Mouse (Mus musculus): ENCODE results near the gene Adam10.

Adam10 gene

DNA sequence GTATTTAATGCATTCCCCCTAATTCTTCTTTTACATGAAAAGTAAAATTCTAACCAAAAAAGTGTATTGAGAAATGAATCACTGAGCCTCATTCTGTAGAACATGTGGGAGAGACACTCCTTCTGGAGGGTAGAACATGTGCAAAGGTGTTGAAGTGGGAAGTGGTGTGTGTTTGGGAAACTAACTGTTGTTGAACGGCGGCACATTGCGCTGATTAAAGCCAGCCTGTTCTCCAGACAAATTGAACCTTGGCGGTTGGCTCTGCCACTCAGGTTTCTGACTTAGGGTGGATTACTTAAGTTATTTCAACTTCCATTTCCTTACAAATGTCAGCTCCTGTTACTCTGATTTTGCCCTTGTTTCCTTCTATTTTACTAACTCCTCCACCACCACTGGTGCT lies 5.1 kb upstream of the Adam10 start:
- no peak for DNase-seq (ENCODE audit: low spot score in 2 of 2)

DNA sequence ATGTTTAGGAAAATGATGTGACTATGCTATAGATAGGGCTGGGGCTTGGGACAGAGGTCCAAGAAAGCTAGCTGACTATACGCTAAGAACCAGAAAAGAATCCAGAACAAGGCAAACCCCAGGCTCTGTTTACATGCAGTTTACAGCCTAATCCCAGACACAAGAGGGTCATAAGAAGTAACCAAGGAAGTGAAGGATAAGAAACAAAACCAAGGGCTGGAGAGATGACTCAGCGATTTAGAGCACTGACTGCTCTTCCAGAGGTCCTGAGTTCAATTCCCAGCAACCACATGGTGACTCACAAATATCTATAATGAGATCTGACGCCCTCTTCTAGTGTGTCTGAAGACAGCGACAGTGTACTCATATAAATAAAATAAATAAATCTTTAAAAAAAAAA lies 3.7 kb upstream of the Adam10 start:
- DNase-seq (ENCODE audit: low spot score in 2 of 2), result no peak

DNA sequence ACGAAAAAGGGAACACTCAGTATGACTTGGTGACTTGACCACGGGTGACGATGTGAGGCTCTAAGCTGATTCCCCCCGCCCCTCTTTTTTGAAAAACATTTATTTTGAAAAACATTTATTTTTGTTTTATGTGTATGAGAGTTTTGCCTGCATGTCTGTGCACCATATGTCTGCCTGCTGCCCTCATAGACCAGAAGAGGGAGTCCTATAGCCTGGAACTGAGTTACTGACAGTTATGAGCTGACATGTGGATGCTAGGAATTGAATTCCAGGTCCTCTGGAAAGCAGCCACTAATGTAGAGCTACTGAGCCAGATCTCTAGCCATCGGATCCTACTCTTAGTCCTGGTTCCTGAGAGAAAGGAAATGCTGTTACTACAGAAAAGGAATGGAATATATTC lies 2.8 kb upstream of the Adam10 start:
- DNase-seq (ENCODE audit: low spot score in 2 of 2), result no peak

DNA sequence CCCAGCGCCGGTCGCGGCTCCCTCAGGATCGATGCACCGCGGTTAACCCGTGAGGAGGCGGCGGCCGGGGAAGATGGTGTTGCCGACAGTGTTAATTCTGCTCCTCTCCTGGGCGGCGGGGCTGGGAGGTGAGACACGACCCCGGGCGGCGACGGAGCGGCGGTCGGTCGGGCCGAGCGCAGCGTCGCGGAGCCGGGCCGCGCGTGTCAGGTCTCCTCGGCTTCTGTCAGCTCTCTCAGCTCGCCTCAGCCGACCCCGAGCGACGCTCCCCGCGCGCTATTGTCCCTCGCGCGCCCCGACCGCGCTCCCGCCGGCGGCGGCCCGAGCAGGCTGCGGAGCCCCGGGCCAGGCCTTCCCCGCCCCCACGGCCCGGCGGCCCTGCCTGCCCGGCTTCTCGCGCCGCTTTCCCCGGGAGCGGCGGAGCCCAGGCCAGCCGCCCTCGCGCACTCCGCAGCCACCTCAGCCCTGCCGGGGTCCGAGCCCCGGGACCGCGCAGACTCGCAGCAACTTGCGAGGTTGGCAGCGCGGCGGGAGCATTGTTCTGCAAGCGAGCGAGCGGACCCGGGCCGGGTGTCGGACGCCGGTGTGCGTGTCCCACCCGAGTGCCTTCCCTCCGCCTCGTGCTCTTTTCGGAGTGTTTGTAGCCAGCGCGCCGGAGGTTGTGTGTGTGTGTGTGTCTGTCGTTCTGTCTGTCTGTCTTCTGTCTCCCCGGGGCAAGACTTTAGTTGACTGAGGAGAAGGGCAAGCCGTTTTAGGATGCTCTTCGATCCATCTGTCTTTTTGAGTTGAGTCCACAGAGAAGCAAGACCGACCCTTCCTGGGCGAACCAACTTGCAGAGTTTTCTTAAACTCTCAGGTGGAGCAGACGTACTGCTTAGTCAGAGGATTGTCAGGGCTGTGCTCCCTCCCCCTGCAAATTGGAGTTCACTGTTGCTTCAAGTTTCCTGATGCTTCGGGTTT lies 615 bp downstream of the Adam10 start:
- peak; percentile 13 to 18 for DNase-seq (ENCODE audit: low spot score in 2 of 2)

DNA sequence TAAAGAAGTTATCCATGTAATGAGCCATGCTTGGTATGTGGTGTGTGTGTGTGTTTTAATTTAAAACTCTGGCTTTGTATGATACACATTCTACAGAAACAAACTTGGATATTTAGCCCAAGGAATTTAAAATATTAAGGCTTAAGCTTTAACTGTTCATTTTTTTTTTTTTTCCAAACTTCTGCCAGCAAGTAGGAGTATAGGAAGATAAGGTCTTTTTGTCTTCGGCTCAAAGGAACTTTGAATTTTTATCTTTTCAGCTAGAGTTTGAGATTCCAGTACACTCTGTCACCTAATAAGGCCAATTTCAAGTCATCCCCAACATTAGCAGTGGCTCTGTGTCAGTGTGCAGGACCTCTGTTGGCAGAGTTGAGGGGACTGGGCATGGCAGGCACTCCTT lies 3.4 kb downstream of the Adam10 start:
- DNase-seq (ENCODE audit: low spot score in 2 of 2), result no peak

DNA sequence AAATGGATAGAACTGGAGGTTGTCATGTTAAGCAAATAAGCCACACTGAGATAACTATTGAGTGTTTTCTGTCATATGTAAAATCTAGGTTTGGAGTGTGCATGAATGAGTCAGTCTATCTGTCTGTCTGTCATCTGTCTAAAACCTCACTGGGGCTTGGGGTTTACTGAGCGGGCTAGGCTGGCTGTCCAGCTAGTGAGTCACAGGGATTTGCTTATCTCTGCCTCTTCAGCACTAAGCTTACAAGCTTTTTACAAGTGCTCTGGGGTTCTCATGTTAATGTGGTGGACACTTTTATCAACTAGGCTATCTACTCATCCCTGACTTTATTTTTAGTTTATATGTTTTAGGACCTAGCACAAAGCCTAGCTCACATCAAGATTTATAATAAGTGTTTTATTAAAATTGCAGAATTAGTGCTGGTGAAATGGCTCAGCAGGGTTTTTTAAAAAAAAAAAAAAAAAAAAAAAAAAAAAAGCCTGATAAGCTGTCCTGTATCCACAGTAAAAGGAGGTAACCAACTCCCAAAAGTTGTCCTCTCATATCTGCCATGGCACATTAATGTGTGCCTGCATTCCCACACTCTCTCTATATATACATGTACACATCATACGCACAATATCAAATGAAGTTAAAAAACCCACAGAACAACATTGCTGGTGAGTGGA lies 9.6 kb downstream of the Adam10 start:
- no peak for DNase-seq (ENCODE audit: low spot score in 2 of 2)

DNA sequence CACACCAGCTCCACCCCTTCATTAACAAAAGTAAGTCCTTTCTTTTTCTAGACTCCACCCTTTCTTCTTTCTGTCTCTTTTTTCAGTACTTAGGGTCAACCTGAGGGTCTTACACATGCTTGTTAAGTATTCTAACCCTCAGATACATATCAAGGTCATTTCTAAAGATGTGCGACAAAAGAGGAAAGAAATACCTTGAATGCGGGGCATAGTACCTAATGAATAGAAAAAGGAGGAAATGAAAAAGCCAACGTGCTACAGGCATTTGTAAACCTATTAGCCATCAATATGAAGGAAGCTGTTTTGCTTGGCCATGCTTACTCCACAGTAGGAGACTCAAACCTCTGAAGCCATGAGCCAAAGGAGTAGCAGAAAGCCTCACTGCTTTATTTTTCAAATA lies 11.1 kb downstream of the Adam10 start:
- DNase-seq (ENCODE audit: low spot score in 2 of 2), result no peak

DNA sequence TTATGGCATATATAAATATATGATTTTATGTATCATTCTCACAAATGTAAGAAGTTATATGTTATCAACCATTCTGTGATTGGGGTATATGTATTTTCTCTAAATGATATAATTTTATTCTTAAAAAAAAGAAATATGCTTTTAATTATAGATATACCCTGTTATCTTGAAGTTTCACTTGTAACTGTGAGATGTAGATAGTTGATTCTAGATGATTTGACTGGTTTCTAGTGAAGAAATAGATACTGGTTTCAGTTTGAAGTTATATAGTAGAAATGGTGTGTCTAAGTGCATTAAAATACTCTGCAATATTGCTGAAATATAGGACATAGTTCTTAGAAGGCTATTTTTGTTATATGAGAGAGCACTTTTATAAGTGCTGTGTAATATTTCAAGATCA lies 11.8 kb downstream of the Adam10 start:
- no peak for DNase-seq (ENCODE audit: low spot score in 2 of 2)

DNA sequence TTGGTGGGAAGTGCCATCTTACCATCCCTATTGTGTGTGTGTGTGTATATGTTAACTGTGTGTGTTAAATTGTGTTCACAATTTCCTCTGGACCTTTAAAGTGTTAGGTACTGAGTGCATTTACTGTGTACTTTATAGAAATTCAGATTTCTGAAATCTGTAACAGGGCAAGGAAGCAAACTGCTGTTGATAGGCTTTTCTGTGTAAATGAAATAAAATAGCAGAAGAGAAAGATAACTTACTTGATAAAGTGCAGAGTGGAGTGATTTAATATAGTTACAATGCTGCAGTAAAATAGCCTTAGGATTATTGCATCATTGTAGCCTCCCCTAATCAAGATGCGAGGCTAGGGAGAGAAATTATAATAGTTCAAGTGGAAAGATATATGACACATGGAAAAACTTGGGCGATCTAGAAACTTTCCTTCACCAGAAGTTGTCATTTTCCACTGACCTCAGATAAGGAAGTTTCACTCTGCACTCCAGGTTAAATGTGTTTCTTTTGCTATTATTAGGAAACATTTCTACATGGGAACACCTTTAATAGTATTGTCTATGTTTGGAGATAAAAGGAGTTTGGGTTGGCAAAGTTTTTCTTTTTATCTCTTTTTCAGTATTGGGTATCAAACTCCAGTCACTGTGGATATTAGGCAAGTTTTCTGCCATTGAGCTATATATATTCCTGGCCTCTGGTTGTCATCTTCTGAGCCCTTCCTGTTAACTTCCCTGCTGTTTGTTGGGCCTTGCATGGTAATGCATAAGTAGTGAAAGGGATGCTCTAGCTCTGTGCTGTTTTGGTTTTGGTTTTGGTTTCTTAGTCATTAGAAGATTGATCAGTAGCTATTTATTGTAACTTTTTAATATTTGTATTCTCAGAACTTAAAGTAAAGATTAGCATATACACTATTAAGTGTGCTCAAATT lies 13.2 kb downstream of the Adam10 start:
- DNase-seq (ENCODE audit: low spot score in 2 of 2), result no peak

DNA sequence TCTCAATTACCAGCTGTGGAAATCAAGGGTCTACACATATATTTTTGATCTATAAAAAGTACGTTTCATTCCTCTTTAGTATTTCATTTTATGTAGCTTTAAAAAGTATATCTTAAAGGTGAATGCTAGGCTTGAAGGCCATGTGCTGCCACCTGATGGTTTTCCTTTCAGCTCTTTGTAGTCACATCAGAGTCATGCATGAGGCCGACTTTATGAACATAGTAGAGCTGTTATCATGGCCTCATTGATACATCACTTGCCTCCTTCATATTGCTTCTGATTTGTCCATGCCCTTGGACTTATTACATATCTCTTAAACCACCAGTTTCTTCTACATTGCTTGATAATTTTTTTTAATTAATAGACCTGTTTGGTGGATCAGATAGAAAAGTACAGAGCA lies 16.9 kb downstream of the Adam10 start:
- no peak for DNase-seq (ENCODE audit: low spot score in 2 of 2)

DNA sequence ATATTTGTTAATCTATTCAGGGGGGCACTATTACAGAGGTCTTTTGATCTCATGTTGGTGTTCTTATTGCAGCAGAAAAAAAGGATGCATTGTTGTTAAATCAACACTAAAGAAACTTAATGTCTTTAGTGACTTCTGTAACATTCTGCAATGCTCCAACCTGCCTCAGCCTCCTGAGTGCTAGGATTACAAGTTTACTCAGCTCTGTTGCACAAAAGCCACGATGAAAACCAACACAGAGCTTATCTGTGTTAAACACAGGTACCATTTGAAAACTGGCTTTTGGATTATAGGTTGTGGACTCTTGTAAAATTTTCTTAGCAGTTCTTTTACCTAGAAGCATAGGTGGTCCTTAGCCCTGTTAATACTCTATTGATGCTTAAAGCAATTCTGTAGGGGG lies 19.3 kb downstream of the Adam10 start:
- no peak for DNase-seq (ENCODE audit: low spot score in 2 of 2)

DNA sequence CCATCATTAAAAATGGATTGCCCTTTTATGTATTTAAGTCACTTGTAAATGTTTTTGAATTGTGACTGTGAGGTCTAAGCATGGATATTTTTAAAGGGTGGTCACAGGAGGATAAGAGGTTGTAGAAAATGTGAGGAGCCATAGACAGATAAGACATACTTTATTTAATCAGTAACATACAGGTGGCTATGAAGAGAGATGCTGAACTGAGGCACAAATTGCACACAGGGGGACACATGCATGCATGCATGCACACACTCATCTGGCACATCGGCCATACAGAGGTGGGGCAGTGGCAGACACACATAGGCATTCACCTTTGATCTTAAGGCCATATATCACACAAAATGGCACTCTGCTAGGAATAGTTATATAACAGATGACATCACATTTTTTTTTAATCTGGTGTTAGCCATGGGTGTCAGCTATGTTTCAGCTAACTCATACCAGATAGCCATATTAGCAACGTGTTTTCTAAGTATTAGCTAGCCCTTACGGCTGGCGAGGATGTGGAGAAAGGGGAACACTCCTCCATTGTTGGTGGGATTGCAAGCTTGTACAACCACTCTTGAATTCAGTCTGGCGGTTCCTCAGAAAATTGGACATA lies 24.9 kb downstream of the Adam10 start:
- no peak for DNase-seq (ENCODE audit: low spot score in 2 of 2)

DNA sequence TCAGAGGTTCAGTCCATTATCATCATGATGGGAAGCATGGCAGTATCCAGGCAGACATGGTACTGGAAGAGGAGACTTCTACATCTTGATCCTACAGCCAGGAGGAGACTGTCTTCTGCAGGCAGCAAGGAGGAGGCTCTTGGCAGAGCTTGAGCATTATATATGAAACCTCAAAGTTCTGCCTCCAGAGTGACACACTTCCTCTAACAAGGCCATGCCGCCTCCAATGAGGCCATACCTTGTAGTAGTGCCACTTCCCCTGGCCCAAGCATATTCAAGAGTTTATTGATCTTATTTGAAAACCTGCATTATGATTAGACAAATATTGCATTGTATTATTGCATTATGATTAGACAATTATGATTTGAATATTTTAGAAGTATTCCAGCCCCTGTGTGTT lies 27.6 kb downstream of the Adam10 start:
- no peak for DNase-seq (ENCODE audit: low spot score in 2 of 2)

DNA sequence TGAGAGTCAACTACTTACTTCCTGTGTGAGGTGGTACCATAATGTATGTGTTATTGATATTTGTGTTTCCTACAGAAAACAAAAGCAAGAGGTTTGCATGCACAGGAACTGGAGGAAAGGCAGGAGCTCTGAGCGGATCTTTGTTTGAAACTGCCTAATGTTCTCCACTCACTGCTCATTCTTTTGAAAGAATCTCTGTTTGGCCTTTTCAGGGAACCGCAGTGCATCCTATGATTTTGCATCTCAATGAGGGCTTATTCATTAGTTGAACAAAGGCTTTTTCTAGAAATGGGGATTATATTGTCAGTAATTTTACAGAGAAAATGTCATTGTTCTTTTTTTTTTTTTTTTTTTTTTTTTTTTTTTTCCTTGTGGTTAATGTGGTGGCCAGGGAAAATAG lies 50.7 kb downstream of the Adam10 start:
- DNase-seq (ENCODE audit: low spot score in 2 of 2), result no peak

DNA sequence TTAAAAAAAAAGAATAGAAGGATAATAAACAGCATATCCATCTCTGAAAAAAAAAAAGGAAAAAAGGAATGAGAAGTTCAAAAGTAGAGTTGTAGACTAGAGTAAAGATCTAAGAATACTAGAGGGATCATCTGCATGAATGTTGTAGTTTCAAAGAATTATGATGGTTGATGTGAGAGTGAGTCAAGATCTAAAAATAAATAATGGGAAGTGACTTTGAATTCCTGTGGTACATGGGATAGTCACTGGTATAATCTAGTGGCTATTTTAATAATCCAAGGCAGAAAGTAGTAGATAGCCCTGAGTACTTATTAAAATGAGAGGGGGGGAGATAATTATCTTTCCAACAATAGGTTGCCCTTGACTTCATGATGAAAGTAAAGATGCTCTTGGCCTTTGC lies 52.3 kb downstream of the Adam10 start:
- DNase-seq (ENCODE audit: low spot score in 2 of 2), result no peak

DNA sequence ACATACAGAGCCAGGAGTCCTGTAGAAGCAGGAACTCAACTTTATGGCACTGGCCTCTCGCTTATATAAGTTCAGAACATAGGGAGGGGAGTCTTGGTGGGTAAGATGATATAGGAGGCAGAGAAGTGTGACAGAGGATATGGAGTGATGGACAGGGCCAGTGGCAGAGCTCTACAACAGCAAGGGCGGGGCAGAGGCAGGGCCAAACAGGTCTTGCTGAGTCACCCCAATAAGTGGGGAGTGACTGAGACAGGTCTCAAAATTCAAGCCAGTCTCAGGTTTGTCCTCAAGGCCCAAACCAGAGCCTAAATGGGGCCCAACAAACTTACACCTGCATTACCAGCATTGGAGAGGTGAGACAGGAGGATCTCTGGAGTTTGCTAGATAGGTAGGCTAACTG lies 54.4 kb downstream of the Adam10 start:
- DNase-seq (ENCODE audit: low spot score in 2 of 2), result no peak

DNA sequence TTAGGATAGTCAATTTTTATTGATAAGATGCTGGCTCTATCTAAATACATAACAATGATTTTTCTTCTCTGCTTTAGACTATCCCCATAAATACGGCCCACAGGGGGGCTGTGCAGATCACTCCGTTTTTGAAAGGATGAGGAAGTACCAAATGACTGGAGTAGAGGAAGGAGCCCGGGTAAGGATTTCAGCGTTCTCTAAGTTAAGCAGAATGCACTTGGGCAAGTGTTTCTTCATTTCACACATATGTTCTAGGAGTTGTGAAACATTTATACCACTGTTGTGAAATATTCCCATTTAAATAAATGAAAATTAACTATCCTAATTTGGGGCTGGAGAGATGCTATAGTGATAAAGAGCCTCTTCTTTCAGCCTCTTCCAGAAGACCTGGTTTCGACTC lies 61.2 kb downstream of the Adam10 start:
- no peak for DNase-seq (ENCODE audit: low spot score in 2 of 2)

DNA sequence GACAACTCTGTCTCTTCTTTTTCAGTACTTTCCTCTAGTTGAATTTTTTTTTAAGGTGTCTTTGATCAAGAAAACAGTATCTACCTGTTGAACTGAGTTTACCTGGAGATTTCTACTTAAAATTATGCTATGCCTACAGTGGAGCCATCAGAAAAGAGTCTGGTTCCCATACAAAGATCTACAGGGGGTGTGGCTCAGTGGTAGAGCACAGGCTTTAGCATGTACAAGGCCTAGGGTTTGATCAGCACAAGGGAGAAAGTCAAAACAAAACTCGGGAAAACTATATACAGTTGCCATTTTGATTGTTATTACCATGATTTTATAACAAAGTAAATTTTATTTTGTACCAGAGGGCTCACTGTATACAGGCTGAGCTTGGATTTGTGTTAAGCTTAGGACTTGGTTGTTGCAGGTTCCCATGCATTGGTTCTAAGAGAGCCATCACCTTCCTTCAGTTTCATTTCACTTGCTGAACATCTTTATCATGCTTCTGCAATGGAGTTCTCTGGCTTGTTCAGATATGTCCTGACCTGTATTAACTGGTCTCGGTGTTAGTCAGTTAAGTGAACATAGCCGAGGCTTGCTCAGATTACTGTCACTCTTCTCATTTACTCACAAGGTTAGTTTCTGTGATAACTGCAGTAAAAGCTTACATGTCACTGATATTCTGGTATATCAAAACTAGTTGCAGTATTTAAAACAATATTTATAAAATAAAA lies 72.9 kb downstream of the Adam10 start:
- no peak for DNase-seq (ENCODE audit: low spot score in 2 of 2)

DNA sequence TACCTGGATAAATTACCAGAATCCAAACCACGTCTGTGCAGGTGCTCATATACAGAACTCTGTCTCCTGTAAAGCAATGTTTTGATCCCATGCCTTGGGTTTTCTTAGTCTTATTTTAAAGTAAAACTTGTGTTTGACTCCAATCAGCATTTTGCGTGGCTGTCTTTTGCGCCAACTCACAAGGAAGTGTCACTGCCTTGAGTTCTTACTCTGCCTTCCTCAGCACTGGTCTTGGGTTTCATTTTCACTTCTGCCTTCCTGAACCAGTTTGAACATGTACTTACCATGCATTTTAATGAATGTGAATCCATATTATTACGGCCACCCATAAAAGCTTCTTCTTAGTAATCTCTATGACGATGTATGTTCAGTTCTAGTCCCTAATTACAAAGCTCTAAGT lies 82.2 kb downstream of the Adam10 start:
- DNase-seq (ENCODE audit: low spot score in 2 of 2), result no peak

DNA sequence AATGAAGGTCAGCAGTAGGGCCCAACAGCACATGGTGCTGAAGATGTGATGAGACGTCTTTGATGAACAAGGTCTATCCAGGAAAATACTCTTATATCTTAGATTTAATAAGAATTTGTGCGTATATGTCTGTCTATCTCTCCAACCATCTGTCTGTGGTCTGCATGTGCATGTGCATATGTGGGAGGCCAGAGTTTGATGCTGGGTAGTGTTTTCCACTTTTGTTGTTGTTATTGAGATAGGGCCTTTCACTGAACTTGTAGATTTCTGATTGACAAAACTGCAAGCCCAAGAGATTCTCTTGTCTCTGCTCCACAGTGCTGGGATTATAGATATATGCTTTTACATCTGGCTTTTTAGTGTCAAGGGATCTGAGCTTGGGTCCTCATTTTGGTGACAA lies 96.7 kb downstream of the Adam10 start:
- no peak for DNase-seq (ENCODE audit: low spot score in 2 of 2)

DNA sequence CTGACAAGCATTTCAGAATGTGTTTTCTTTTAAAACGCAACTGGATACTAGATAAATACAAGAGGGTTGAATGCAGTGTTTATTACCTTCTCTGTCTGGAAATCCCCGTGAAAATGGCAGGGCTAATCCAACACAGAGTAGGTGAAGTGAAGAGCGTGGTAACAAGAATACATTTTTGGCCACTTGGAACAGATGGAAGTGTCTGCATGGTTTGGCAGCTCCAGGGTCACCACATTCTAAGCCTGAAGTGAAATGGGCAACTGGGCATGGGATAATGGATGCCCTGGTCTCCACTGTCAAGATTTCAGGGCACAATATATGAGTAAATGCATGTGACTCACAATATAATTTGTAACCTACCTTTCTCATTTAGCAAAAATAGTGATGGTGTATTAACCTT lies 103.4 kb downstream of the Adam10 start:
- no peak for DNase-seq (ENCODE audit: low spot score in 2 of 2)

Measured in frontal cortex, postnatal 25 days (tissue).